8 mouse cellular contexts compared by ENCODE assay signal in the genomic region with DNA sequence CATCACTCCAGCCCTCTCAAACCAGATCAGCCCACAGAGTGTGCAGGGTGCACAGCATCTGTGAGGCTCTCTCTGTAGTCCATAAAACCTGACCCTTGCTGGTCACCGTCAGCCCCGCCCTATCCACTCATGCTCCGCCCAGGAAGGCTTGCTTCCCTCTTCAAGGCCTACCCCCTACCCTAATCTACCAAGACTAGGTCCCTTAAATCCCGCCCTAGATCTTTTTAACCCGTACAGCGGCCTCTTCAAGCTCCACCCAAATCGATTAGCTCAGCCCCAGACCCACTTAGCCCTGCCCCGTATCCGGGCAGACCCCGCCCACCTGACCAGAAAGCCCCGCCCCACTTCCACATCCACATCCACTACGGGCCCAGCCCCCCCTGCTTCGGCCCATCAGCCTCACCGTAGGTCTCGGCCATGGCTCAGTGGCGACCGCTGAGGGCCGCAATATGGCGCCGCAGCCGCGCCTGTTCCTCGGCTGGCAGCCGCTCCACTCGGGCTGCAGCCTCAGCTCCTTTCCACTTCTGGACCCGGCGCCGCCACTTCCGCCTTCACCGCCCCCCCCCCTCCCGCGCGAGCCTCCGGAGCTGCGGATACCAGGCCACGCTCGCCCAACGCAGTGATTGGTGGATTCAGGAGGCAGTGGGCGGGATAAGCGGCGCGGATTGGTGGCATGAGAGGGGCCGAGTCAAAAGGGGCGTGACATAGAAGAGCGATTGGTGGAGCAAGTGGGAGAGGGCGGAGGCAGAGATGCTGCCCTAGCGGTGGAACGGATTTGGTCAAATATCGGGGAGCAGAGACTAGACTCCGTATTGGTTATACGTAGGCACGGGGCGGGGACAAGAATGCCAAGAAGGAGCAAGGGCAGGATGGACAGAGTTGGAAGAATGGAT. TPM values are rescaled to one million over a fixed set of nuclear protein-coding genes. Genes with fewer than 3 reads are reported as not detected.
DNase-seq lines count a peak whose midpoint lies in the region; ATAC-seq and TF ChIP-seq lines count a peak whose summit lies in the region.

A gene (minus strand): TSS at position 573 of the 893 bp plus-strand sequence.

- DNase-seq in MN1 (ENCODE audit: low spot score): peak; percentile 98
- DNase-seq in cerebellum, adult 9-10 months: peak; percentile 100
- DNase-seq in hindbrain, embryonic 10.5 days (ENCODE audit: low spot score): peak; percentile 100
- DNase-seq in layer of hippocampus, adult 9-11 months: peak; percentile 100
- peak; percentile 100 for DNase-seq in lung, postnatal 0 days (ENCODE audit: low spot score)
- DNase-seq in ovary, postnatal 14 days (ENCODE audit: low spot score): peak; percentile 96
- DNase-seq in thymus, postnatal 14 days: peak; percentile 99

- WGBS in hindbrain, embryonic 10.5 days: under 1% methylated on average over 53 of the region's 53 CpGs
- under 1% methylated on average over 49 of the region's 53 CpGs for WGBS in lung, postnatal 0 days

- H3K4me3 ChIP-seq in hindbrain, embryonic 10.5 days: peak within 1 kb of the TSS; percentile 63
- peak within 1 kb of the TSS; percentile 75 for H3K4me3 ChIP-seq in lung, postnatal 0 days (ENCODE audit: low read depth, low read length)

- TF ChIP-seq CTCF in lung, postnatal 0 days (IDR thresholded peaks at IDR 0.05): peak; percentile 76

- H3K27me3 ChIP-seq in hindbrain, embryonic 10.5 days (ENCODE audit: insufficient read depth, poor library complexity, severe bottlenecking): no peaks in the 10 kb centered on the region
- H3K27me3 ChIP-seq in lung, postnatal 0 days (replicated peaks; ENCODE audit: insufficient read depth, low read length): no peaks in the 10 kb centered on the region

- peak; percentile 96 for ATAC-seq in frontal cortex, adult (ENCODE audit: low TSS enrichment)
- peak; percentile 98 for ATAC-seq in lung, postnatal 0 days

- peaks cover 33% of the 10 kb centered on the region for H3K36me3 ChIP-seq in hindbrain, embryonic 10.5 days
- H3K36me3 ChIP-seq in lung, postnatal 0 days (ENCODE audit: insufficient read depth, low read length): peaks cover 5% of the 10 kb centered on the region

- peak within 1 kb of the TSS; percentile 90 for H3K27ac ChIP-seq in hindbrain, embryonic 10.5 days
- H3K27ac ChIP-seq in lung, postnatal 0 days (ENCODE audit: low read length): peak within 1 kb of the TSS; percentile 94

- H3K9me3 ChIP-seq in hindbrain, embryonic 10.5 days: no peaks in the 10 kb centered on the region
- no peaks in the 10 kb centered on the region for H3K9me3 ChIP-seq in lung, postnatal 0 days (ENCODE audit: low read length)

- TF ChIP-seq EP300 in lung, postnatal 0 days (IDR thresholded peaks at IDR 0.05): no peak

- peaks cover 19% of the 10 kb centered on the region for H3K4me1 ChIP-seq in hindbrain, embryonic 10.5 days (replicated peaks)
- peaks cover 8% of the 10 kb centered on the region; the same call in 1 of the 2 replicates for H3K4me1 ChIP-seq in lung, postnatal 0 days (ENCODE audit: insufficient read depth, low read depth, low read length)

- H3K9ac ChIP-seq in lung, postnatal 0 days (replicated peaks; ENCODE audit: low read depth): peak within 1 kb of the TSS; percentile 51

- peak within 1 kb of the TSS; percentile 53 for H3K4me2 ChIP-seq in lung, postnatal 0 days (replicated peaks; ENCODE audit: low read depth, low read length)

RNA-seq across cellular contexts. Expression of the gene that starts here (rescaled TPM):
- polyA plus RNA-seq in hindbrain, embryonic 10.5 days (2016; fragmentation: Nextera tagmentation; extraction: Ambion mirVana): 66.0 and 92.2 TPM in 2 replicates
- polyA plus RNA-seq in lung, postnatal 0 days (2015; fragmentation: Nextera tagmentation; extraction: Ambion mirVana): 79.6 and 82.3 TPM in 2 replicates

Comparison
In these comparisons a context has a peak if more than half of its experiments do, and no peak if none do; other contexts are left out.
1. Peak in every context shown above with its lines: DNase-seq, ATAC-seq, H3K4me3 ChIP-seq and H3K27ac ChIP-seq.